Mouse (Mus musculus): ENCODE measurements around the gene AW146154. TPM values are rescaled to one million over a fixed set of nuclear protein-coding genes. Genes with fewer than 3 reads are reported as not detected.
"Not testable (repeated sequence)": the region's sequence is repeated elsewhere in the genome, so short reads cannot be mapped to it uniquely, and the experiment has no call there.

AW146154 gene
- polyA plus RNA-seq, 1 experiment: 0.85 TPM

DNA sequence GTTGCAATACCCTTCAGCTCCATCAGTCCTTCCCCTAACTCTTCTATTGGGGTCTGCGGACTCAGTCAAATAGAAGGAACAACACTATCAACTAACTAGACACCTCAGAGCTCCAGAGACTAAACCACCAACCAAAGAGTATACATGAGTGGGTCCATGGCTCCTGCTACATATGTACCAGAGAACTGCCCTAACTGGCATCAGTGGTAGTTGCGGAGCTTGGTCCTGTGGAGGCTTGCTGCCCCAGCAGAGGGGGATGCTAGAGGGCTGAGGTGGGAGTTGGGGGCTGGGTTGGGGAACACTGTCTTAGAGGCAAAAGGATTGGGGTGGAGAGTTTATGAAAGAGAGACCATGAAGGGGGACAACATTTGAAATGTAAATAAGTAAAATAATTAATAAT is 1.8 kb downstream of the AW146154 start:
- no peaks in the 10 kb centered on the region for H3K79me2 ChIP-seq (ENCODE audit: control insufficient read depth, insufficient read depth)
- no peak overlapping the region for H3ac ChIP-seq (ENCODE audit: control insufficient read depth, insufficient read length, low read depth)
- TF ChIP-seq CTCF (IDR thresholded peaks at IDR 0.05; ENCODE audit: control insufficient read depth, insufficient read depth, insufficient read length) (no peak), MYOG (IDR thresholded peaks at IDR 0.05; ENCODE audit: control insufficient read depth, extremely low read depth, insufficient read length) (no peak), MYOD1 (IDR thresholded peaks at IDR 0.05; ENCODE audit: control insufficient read depth, insufficient read length, low read depth) (no peak), MAX (IDR thresholded peaks at IDR 0.05) (no peak), USF1 (IDR thresholded peaks at IDR 0.05; ENCODE audit: low read depth) (no peak), FOSL1 (IDR thresholded peaks at IDR 0.05; ENCODE audit: insufficient read depth, low read length, poor library complexity, severe bottlenecking) (no peak), CEBPB (IDR thresholded peaks at IDR 0.05; ENCODE audit: low read depth) (no peak)
- no peaks in the 10 kb centered on the region for H3K36me3 ChIP-seq (ENCODE audit: control insufficient read depth, insufficient read depth)
- H3K4me3 ChIP-seq (ENCODE audit: insufficient read depth, poor library complexity, severe bottlenecking): no peak overlapping the region
- H3K27me3 ChIP-seq (ENCODE audit: control insufficient read depth, insufficient read depth, insufficient read length): no peaks in the 10 kb centered on the region
- no peaks in the 10 kb centered on the region for H3K79me3 ChIP-seq (ENCODE audit: low read depth)

DNA sequence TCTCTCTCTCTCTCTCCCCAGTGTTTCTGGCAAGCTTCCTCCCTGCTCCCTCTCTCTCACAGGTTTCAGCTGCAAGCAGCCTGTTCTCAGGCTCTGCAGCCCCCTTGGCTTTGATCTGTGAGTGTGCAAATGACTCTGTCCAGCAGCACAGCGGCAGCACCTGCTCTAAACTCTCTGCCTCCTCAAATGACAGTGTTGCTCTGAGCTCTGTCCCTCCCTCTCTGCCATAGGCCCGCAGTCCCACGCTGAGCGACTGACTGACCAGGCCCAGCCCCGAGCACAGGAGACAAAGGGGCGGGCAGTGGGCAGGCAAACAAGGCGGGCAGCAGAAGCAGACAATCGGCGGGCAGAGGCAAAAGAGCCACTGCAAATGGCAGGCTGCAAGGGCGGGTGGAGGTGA is 47.8 kb downstream of the AW146154 start:
- no peaks in the 10 kb centered on the region for H3K79me2 ChIP-seq (ENCODE audit: control insufficient read depth, insufficient read depth)
- no peaks in the 10 kb centered on the region for H3K27me3 ChIP-seq (ENCODE audit: control insufficient read depth, insufficient read depth, insufficient read length)
- no peak for TF ChIP-seq FOSL1 (IDR thresholded peaks at IDR 0.05; ENCODE audit: insufficient read depth, low read length, poor library complexity, severe bottlenecking)
- no peak for TF ChIP-seq MYOD1 (IDR thresholded peaks at IDR 0.05; ENCODE audit: control insufficient read depth, insufficient read length, low read depth)
- no peak overlapping the region for H3K4me3 ChIP-seq (ENCODE audit: insufficient read depth, poor library complexity, severe bottlenecking)
- no peak overlapping the region for H3ac ChIP-seq (ENCODE audit: control insufficient read depth, insufficient read length, low read depth)
- no peaks in the 10 kb centered on the region for H3K36me3 ChIP-seq (ENCODE audit: control insufficient read depth, insufficient read depth)
- H3K79me3 ChIP-seq (ENCODE audit: low read depth): no peaks in the 10 kb centered on the region

DNA sequence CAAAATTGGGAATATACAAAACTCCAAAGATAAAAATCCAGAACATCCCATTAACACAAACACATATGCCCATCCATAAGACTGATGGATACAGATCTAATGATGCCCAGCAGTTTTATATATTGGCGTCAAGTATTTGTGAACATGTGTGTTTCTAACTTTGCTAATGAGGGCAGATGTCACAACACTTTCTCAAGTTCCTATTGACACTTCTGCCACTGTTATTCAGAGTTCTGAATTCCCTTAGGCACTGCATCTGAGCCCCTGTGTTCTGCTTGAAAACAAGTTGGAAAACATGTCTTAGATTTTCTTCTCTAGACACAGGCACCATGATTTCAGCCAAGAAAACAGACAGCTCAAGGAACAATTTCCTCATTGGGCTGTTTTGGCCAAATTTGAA is 51.1 kb downstream of the AW146154 start, which contains the start of gene Vmn2r57:
Vmn2r57 (minus strand) TSS at position 101 of the 400 bp plus-strand sequence.
- H3K79me2 ChIP-seq (ENCODE audit: control insufficient read depth, insufficient read depth); H3K36me3 ChIP-seq (ENCODE audit: control insufficient read depth, insufficient read depth); H3K4me3 ChIP-seq (ENCODE audit: insufficient read depth, poor library complexity, severe bottlenecking); H3K27me3 ChIP-seq (ENCODE audit: control insufficient read depth, insufficient read depth, insufficient read length); H3K79me3 ChIP-seq (ENCODE audit: low read depth); H3ac ChIP-seq (ENCODE audit: control insufficient read depth, insufficient read length, low read depth): not testable (repeated sequence)

Other genes starting within 250 kb of the AW146154 start
- gene AI987944, start 106.5 kb downstream of the AW146154 start, polyA plus RNA-seq (2012; fragmentation: generic; extraction: Trizol): 1.7 TPM
- not detected for gene Vmn2r57, start 51.2 kb downstream of the AW146154 start, polyA plus RNA-seq (2012; fragmentation: generic; extraction: Trizol)
- not detected for gene Gm20449, start 473 bp downstream of the AW146154 start, polyA plus RNA-seq (2012; fragmentation: generic; extraction: Trizol)
- gene Gm6871, start 73.8 kb upstream of the AW146154 start, polyA plus RNA-seq (2012; fragmentation: generic; extraction: Trizol): 0.08 TPM
- 2.3 TPM for gene 2610021A01Rik, start 99.3 kb upstream of the AW146154 start, polyA plus RNA-seq (2012; fragmentation: generic; extraction: Trizol)
- gene Zfp788, start 133.3 kb upstream of the AW146154 start, polyA plus RNA-seq (2012; fragmentation: generic; extraction: Trizol): 1.5 TPM

Measured in C2C12 (cell line).